Mouse (Mus musculus) heart, postnatal 0 days (tissue): Measurements from ENCODE around the gene Leprot.

Source experiments
- CTCF ChIP-seq: IDR thresholded peaks from 2 replicates; pipeline ENCODE4 v1.5.1; 2016; ENCODE audit warnings: antibody characterized with exemption, control low read depth, low read depth
- EP300 ChIP-seq: IDR thresholded peaks from 2 replicates; pipeline ENCODE4 v1.6.1; 2016; ENCODE audit warnings: antibody characterized with exemption, low read depth

DNA sequence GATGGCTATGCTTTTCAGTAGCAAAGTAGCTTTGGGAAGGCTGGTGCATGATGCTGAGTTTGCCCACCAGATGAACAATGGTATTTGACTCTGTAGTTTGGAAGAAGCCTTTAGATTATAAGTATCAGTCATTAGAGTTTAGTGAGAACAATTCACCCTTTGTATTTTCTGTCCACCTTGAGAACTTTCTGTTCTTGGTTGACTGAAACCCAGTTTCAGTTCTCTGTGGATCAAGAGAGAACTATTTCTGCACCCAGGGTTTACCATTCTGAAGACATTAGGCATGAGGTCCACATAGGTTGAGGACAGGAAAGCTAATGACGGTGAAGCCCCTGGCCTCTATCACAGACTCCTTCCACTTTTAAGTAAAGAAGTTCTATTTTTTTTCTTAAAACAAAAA is 10.0 kb upstream of the Leprot start:
- TF ChIP-seq CTCF: no peak
- TF ChIP-seq EP300: no peak
